8 mouse cellular contexts compared by ENCODE assay signal in the genomic region with DNA sequence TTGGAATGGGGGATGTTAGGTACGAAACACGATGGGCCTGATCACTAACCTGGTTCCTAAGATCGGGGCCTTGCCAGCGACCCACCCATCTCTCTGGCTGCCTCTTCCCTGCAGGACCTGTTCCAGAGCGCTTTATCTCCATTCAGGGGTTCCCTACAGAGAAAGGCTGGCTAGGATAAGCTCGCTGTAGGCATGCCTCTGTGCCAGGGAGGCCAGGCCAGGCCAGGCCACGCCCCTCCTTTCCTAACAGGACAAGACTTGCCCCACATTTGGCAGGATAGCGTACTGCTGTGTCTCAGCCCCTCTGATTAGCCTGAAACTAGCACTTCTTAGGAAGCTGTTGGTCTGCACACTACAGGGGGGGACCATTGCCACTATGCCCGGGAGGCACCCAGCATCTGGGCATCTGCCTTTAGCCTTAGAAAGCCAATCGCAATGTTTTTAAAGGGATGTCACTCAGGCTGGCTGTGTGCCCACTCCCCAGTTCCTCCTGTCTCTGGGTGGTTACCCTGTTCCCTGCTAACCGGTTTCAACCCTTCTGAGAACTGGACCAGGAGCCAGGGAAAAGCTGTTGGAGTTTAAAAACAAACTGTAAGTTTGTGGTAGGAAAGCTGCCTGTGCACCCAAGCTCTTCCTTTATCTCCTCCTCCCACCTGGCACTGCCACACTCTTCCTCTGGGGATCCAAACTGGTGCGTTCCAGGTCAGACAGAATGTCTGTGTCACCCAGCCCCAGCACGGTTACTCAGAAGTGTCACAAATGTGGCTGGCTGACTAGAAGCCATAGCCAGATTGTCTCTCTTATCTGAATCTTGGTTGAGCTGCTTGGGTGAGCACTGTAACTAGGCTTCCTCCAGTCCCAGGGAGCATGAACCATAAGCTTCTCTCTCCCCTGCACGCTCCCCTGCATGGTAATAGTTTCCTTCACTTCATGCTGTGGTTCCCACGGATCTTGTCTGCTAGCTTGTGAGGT. TPM values are rescaled to one million over a fixed set of nuclear protein-coding genes. Genes with fewer than 3 reads are reported as not detected.
A peak's percentile ranks its signal among the peaks of the same experiment; 100 is the strongest.
DNase-seq lines count a peak whose midpoint lies in the region; ATAC-seq and TF ChIP-seq lines count a peak whose summit lies in the region.

No protein-coding gene starts in this region.

- 70% methylated on average over 15 of the region's 15 CpGs for WGBS in forebrain, embryonic 12.5 days
- 42% methylated on average over 15 of the region's 15 CpGs for WGBS in hindbrain, postnatal 0 days
- WGBS in lung, embryonic 15.5 days: 63% methylated on average over 15 of the region's 15 CpGs

- peak; percentile 58 to 66 for DNase-seq in cerebellum, postnatal 14 days
- no peak for DNase-seq in cerebellum, adult 11-12 months
- peak; percentile 45 for DNase-seq in G1E (ENCODE audit: low spot score)
- DNase-seq in hindbrain, postnatal 0 days (ENCODE audit: low spot score): peak; percentile 61
- DNase-seq in testis, postnatal 14 days (ENCODE audit: low spot score): peak; percentile 35
- no peak for DNase-seq in frontal cortex, postnatal 10 days (ENCODE audit: low spot score in 2 of 2)

- H3K9me3 ChIP-seq in G1E (replicated peaks): no peaks in the 10 kb centered on the region
- H3K9me3 ChIP-seq in forebrain, embryonic 12.5 days: no peaks in the 10 kb centered on the region
- no peaks in the 10 kb centered on the region for H3K9me3 ChIP-seq in hindbrain, postnatal 0 days (ENCODE audit: low read length)
- no peaks in the 10 kb centered on the region for H3K9me3 ChIP-seq in lung, embryonic 15.5 days

- 0 out of 2 replicates have a peak overlapping the region, but pooled peaks have one; percentile 7 for H3K9ac ChIP-seq in forebrain, embryonic 12.5 days
- no peak overlapping the region for H3K9ac ChIP-seq in hindbrain, postnatal 0 days (replicated peaks; ENCODE audit: low read length)
- H3K9ac ChIP-seq in lung, embryonic 15.5 days: no peak overlapping the region

- no peak for ATAC-seq in G1E (ENCODE audit: extremely low read depth, insufficient number of reproducible peaks, low FRiP score, poor library complexity, severe bottlenecking)
- no peak for ATAC-seq in forebrain, embryonic 12.5 days (ENCODE audit: low FRiP score)
- peak; percentile 52 for ATAC-seq in hindbrain, postnatal 0 days
- ATAC-seq in lung, embryonic 15.5 days (ENCODE audit: borderline replicate concordance, extremely low read depth, low FRiP score, low TSS enrichment): peak; percentile 68; the same call in 1 of the 2 replicates

- peaks cover 54% of the 10 kb centered on the region for H3K4me1 ChIP-seq in G1E (ENCODE audit: insufficient read depth, low read depth, low read length)
- peaks cover 23% of the 10 kb centered on the region for H3K4me1 ChIP-seq in forebrain, embryonic 12.5 days
- 0 out of 2 replicates have a peak, but pooled peaks cover 2% of the 10 kb centered on the region for H3K4me1 ChIP-seq in hindbrain, postnatal 0 days (ENCODE audit: insufficient read depth, low read length)
- H3K4me1 ChIP-seq in lung, embryonic 15.5 days: peaks cover 16% of the 10 kb centered on the region

- peaks cover 93% of the 10 kb centered on the region for H3K36me3 ChIP-seq in G1E (replicated peaks)
- H3K36me3 ChIP-seq in forebrain, embryonic 12.5 days (replicated peaks): peaks cover 44% of the 10 kb centered on the region
- no peaks in the 10 kb centered on the region for H3K36me3 ChIP-seq in hindbrain, postnatal 0 days (ENCODE audit: insufficient read depth, low read length)
- H3K36me3 ChIP-seq in lung, embryonic 15.5 days: 0 out of 2 replicates have a peak, but pooled peaks cover 5% of the 10 kb centered on the region

- no peak overlapping the region for H3K4me2 ChIP-seq in forebrain, embryonic 12.5 days
- no peak overlapping the region for H3K4me2 ChIP-seq in hindbrain, postnatal 0 days (ENCODE audit: low read depth, low read length)
- no peak overlapping the region for H3K4me2 ChIP-seq in lung, embryonic 15.5 days

- H3K27me3 ChIP-seq in G1E (ENCODE audit: insufficient read depth, low read length): no peaks in the 10 kb centered on the region
- H3K27me3 ChIP-seq in forebrain, embryonic 12.5 days: no peaks in the 10 kb centered on the region
- no peaks in the 10 kb centered on the region for H3K27me3 ChIP-seq in hindbrain, postnatal 0 days (ENCODE audit: insufficient read depth, low read length)
- no peaks in the 10 kb centered on the region for H3K27me3 ChIP-seq in lung, embryonic 15.5 days

- peak overlapping the region; percentile 9; the same call in 1 of the 2 replicates for H3K27ac ChIP-seq in forebrain, embryonic 12.5 days
- peak overlapping the region; percentile 7; the same call in 1 of the 2 replicates for H3K27ac ChIP-seq in hindbrain, postnatal 0 days
- peak overlapping the region; percentile 1; the same call in 1 of the 2 replicates for H3K27ac ChIP-seq in lung, embryonic 15.5 days

- no peak overlapping the region; the same call in 1 of the 2 replicates for H3K4me3 ChIP-seq in G1E (ENCODE audit: low read depth, low read length)
- no peak overlapping the region for H3K4me3 ChIP-seq in forebrain, embryonic 12.5 days (replicated peaks)
- no peak overlapping the region for H3K4me3 ChIP-seq in hindbrain, postnatal 0 days (ENCODE audit: low read length)
- H3K4me3 ChIP-seq in lung, embryonic 15.5 days: no peak overlapping the region

- no peak for TF ChIP-seq CTCF in G1E (IDR thresholded peaks at IDR 0.05; ENCODE audit: low read depth, low read length)
- no peak for TF ChIP-seq CTCF in hindbrain, postnatal 0 days (IDR thresholded peaks at IDR 0.05; ENCODE audit: low read depth)

RNA-seq across cellular contexts. Expression of a gene that starts 50.9 kb away (rescaled TPM):
- total RNA-seq in G1E (2014; fragmentation: Nextera tagmentation): not detected in 2 replicates
- 0.11 and 0.17 TPM in 2 replicates for total RNA-seq in G1E (2017)
- not detected in 2 replicates for polyA plus RNA-seq in G1E (2012)
- polyA plus RNA-seq in forebrain, embryonic 12.5 days (2016; fragmentation: Nextera tagmentation; extraction: Ambion mirVana): 0.22 and 0.26 TPM in 2 replicates
- total RNA-seq in hindbrain, postnatal 0 days (2014; rRNA removed): 29.5 and 33.1 TPM in 2 replicates
- 6.0 and 8.1 TPM in 2 replicates for polyA plus RNA-seq in hindbrain, postnatal 0 days (2015; fragmentation: Nextera tagmentation; extraction: Ambion mirVana)
- polyA plus RNA-seq in lung, embryonic 15.5 days (2015; fragmentation: Nextera tagmentation; extraction: Ambion mirVana): 0.29 and 0.71 TPM in 2 replicates

Comparison
In these comparisons a context has a peak if more than half of its experiments do, and no peak if none do; other contexts are left out.
1. DNase-seq: peak in cerebellum, postnatal 14 days (2 of 2), G1E (single experiment), hindbrain, postnatal 0 days (single experiment) and testis, postnatal 14 days (single experiment); none in cerebellum, adult 11-12 months (single experiment) and frontal cortex, postnatal 10 days (0 of 2).
2. ATAC-seq: peak in hindbrain, postnatal 0 days (single experiment) and lung, embryonic 15.5 days (single experiment); none in G1E (single experiment) and forebrain, embryonic 12.5 days (single experiment).
3. Peak in every context shown above with its lines, with median percentiles within 50 percentile points of each other: H3K27ac ChIP-seq.